Mouse (Mus musculus) MEL (cell line): ENCODE results near the gene Top3b.

ENCODE experiments used
- JUND ChIP-seq: IDR thresholded peaks from 2 replicates; pipeline ENCODE4 v1.6.1; 2011; ENCODE audit warnings: low read depth, mild to moderate bottlenecking, improper control_type of control experiment, low read length
- POLR2A ChIP-seq, 2 experiments: IDR thresholded peaks; 2 replicates each; pipeline ENCODE4 v1.6.1; 2011 to 2012; ENCODE audit warnings: low read length in 2 of 2, mild to moderate bottlenecking in 2 of 2, control low read depth in 1 of 2, improper control_type of control experiment in 1 of 2, low read depth in 1 of 2, moderate library complexity in 1 of 2; ENCODE audit not compliant: control insufficient read depth in 1 of 2, insufficient read depth in 1 of 2, poor library complexity in 1 of 2

- TF ChIP-seq JUND (no peak), POLR2A (IDR thresholded peaks at IDR 0.05; ENCODE audit: control insufficient read depth in 1 of 2, insufficient read depth in 1 of 2, low read depth in 1 of 2, low read length in 2 of 2, poor library complexity in 1 of 2) (no peak)
Observed at GRCm38 (mm10) chr16:16926536-16926935, 56.0 kb downstream of the Top3b start.
